Mouse (Mus musculus) heart, embryonic 14.5 days (tissue): ENCODE measurements at regions not wholly inside any gene's neighbourhood (a gene's known extent, or its start where the extent isn't known, plus 50 kb on each side); places are given as distances from the start of the nearest gene placed in this dataset.

Experiments
- ATAC-seq: fragments of 200-750 bp; cut with Nextera tagmentation; 2 replicates; pipeline ENCODE4 v1.8.0; 2017; ENCODE audit warnings: low read depth, moderate TSS enrichment; ENCODE audit not compliant: insufficient number of reproducible peaks, insufficient read depth, low FRiP score
- H3K27ac ChIP-seq, 2 experiments: fragments of 200-500 bp in 1 of 2; fragments of 300-500 bp in 1 of 2; sonication (generic) in 1 of 2; replicated peaks in 1 of 2; 2 replicates each; pipeline ENCODE4 v1.5.1; 2012 to 2014; ENCODE audit warnings: low read depth in 2 of 2, low read length in 2 of 2, control low read depth in 1 of 2, mild to moderate bottlenecking in 1 of 2, mixed read lengths in 1 of 2; ENCODE audit not compliant: control insufficient read depth in 1 of 2, insufficient read depth in 1 of 2
- H3K27me3 ChIP-seq: fragments of 300-500 bp; sonication (generic); 2 replicates; pipeline ENCODE4 v1.6.1; 2014; ENCODE audit warnings: mild to moderate bottlenecking, low read length, control low read depth; ENCODE audit not compliant: control insufficient read depth, insufficient read depth
- H3K36me3 ChIP-seq: fragments of 300-500 bp; sonication (generic); 2 replicates; pipeline ENCODE4 v1.6.1; 2014; ENCODE audit warnings: mild to moderate bottlenecking, control low read depth, low read length, mixed read lengths; ENCODE audit not compliant: control insufficient read depth, insufficient read depth
- H3K4me1 ChIP-seq, 2 experiments: fragments of 200-500 bp in 1 of 2; fragments of 300-500 bp in 1 of 2; sonication (generic) in 1 of 2; 2 replicates each; pipeline ENCODE4 v1.6.1; 2012 to 2014; ENCODE audit warnings: low read length in 2 of 2, control low read depth in 1 of 2, mixed read lengths in 1 of 2; ENCODE audit not compliant: control insufficient read depth in 2 of 2, insufficient read depth in 2 of 2
- H3K4me2 ChIP-seq: fragments of 300-500 bp; sonication (generic); 2 replicates; pipeline ENCODE4 v1.6.1; 2014; ENCODE audit warnings: mild to moderate bottlenecking, low read length
- H3K4me3 ChIP-seq, 2 experiments: fragments of 200-500 bp in 1 of 2; fragments of 300-500 bp in 1 of 2; sonication (generic) in 1 of 2; 2 replicates each; pipeline ENCODE4 v1.5.1; 2012 to 2014; ENCODE audit warnings: low read length in 2 of 2, mild to moderate bottlenecking in 2 of 2, control low read depth in 1 of 2, low read depth in 1 of 2, moderate library complexity in 1 of 2; ENCODE audit not compliant: control insufficient read depth in 1 of 2, insufficient read depth in 1 of 2
- H3K9ac ChIP-seq: fragments of 300-500 bp; sonication (generic); 2 replicates; pipeline ENCODE4 v1.6.1; 2014; ENCODE audit warnings: mild to moderate bottlenecking, low read length
- H3K9me3 ChIP-seq: fragments of 300-500 bp; sonication (generic); 2 replicates; pipeline ENCODE4 v1.6.1; 2016; ENCODE audit warnings: low read length, control low read depth; ENCODE audit not compliant: control insufficient read depth
- WGBS: fragments of 180-500 bp; shearing (Covaris S2); extraction: QIAGEN DNeasy Blood & Tissue Kit; methylation state at CpG from one replicate; pipeline ENCODE4 v1.1.7; 2014; 5-methylcytosine and 5-hydroxymethylcytosine counted together

GRCm38 (mm10) chr6:98640316-98640715 is 297.8 kb upstream of the Gm765 start:
- Histone ChIP-seq H3K27me3 (no peaks in the 10 kb centered on the region), H3K36me3 (no peaks in the 10 kb centered on the region), H3K9ac (no peak overlapping the region), H3K4me2 (no peak overlapping the region), H3K4me3 (no peak overlapping the region), H3K27ac (no peak overlapping the region), H3K4me1 (no peaks in the 10 kb centered on the region), H3K9me3 (no peaks in the 10 kb centered on the region)
- ATAC-seq, result no peak
- WGBS, result 84% methylated on average over 5 of the region's 5 CpGs

- Histone ChIP-seq H3K27me3 (no peaks in the 10 kb centered on the region), H3K27ac (no peak overlapping the region), H3K4me2 (no peak overlapping the region), H3K4me3 (no peak overlapping the region), H3K36me3 (no peaks in the 10 kb centered on the region), H3K4me1 (peaks cover 0 to 3% of the 10 kb centered on the region in 2 experiments; a peak in 2 of 4 replicates), H3K9me3 (no peaks in the 10 kb centered on the region), H3K9ac (no peak overlapping the region)
- 78% methylated on average over 6 of the region's 6 CpGs for WGBS
- no peak for ATAC-seq
Observed at GRCm38 (mm10) chr6:98635816-98636215, 293.3 kb upstream of the Gm765 start.

GRCm38 (mm10) chr6:98632278-98633063 is 289.9 kb upstream of the Gm765 start:
- no peak overlapping the region for H3K27ac ChIP-seq
- H3K4me1 ChIP-seq, result peaks cover 0 to 3% of the 10 kb centered on the region in 2 experiments; a peak in 2 of 4 replicates
- no peak overlapping the region for H3K9ac ChIP-seq
- no peak for ATAC-seq
- H3K36me3 ChIP-seq, result no peaks in the 10 kb centered on the region
- H3K27me3 ChIP-seq, result no peaks in the 10 kb centered on the region
- H3K4me3 ChIP-seq, result no peak overlapping the region; a peak in 1 of 4 replicates
- H3K9me3 ChIP-seq, result no peaks in the 10 kb centered on the region
- H3K4me2 ChIP-seq, result peak overlapping the region; percentile 46
- WGBS, result 35% methylated on average over 18 of the region's 18 CpGs

GRCm38 (mm10) chr6:98631269-98631668 is 288.7 kb upstream of the Gm765 start:
- ATAC-seq, result no peak
- WGBS, result 69% methylated on average over 8 of the region's 8 CpGs
- no peaks in the 10 kb centered on the region for H3K36me3 ChIP-seq
- H3K9ac ChIP-seq, result no peak overlapping the region
- H3K4me1 ChIP-seq, result peaks cover 0 to 3% of the 10 kb centered on the region in 2 experiments; a peak in 2 of 4 replicates
- no peak overlapping the region for H3K4me3 ChIP-seq
- H3K27me3 ChIP-seq, result no peaks in the 10 kb centered on the region
- no peak overlapping the region for H3K4me2 ChIP-seq
- no peak overlapping the region for H3K27ac ChIP-seq
- H3K9me3 ChIP-seq, result no peaks in the 10 kb centered on the region

GRCm38 (mm10) chr6:98629646-98630045 is 287.1 kb upstream of the Gm765 start:
- Histone ChIP-seq H3K27ac (no peak overlapping the region), H3K9ac (no peak overlapping the region), H3K4me3 (no peak overlapping the region), H3K27me3 (no peaks in the 10 kb centered on the region), H3K36me3 (no peaks in the 10 kb centered on the region), H3K9me3 (no peaks in the 10 kb centered on the region), H3K4me2 (no peak overlapping the region), H3K4me1 (peaks cover 0 to 3% of the 10 kb centered on the region in 2 experiments; a peak in 2 of 4 replicates)
- no peak for ATAC-seq
- 62% methylated on average over 4 of the region's 4 CpGs for WGBS

GRCm38 (mm10) chr6:98626435-98626834 is 283.9 kb upstream of the Gm765 start:
- 82% methylated on average over 10 of the region's 10 CpGs for WGBS
- Histone ChIP-seq H3K27me3 (no peaks in the 10 kb centered on the region), H3K4me2 (no peak overlapping the region), H3K27ac (no peak overlapping the region), H3K36me3 (no peaks in the 10 kb centered on the region), H3K4me1 (peaks cover 7% of the 10 kb centered on the region in 2 experiments), H3K4me3 (no peak overlapping the region), H3K9me3 (no peaks in the 10 kb centered on the region), H3K9ac (no peak overlapping the region)
- ATAC-seq, result no peak

GRCm38 (mm10) chr6:98620886-98621285 is 278.3 kb upstream of the Gm765 start:
- Histone ChIP-seq H3K4me1 (peaks cover 7% of the 10 kb centered on the region in 2 experiments), H3K4me3 (no peak overlapping the region), H3K9ac (no peak overlapping the region), H3K36me3 (no peaks in the 10 kb centered on the region), H3K27ac (no peak overlapping the region), H3K4me2 (no peak overlapping the region), H3K9me3 (no peaks in the 10 kb centered on the region), H3K27me3 (no peaks in the 10 kb centered on the region)
- whole genome bisulfite sequencing, result 87% methylated on average over 3 of the region's 3 CpGs
- ATAC-seq, result no peak

- WGBS, result 73% methylated on average over 10 of the region's 10 CpGs
- peaks cover 0 to 2% of the 10 kb centered on the region in 2 experiments; a peak in 1 of 4 replicates for H3K4me1 ChIP-seq
Observed at GRCm38 (mm10) chr6:98613030-98613429, 270.5 kb upstream of the Gm765 start.

More at GRCm38 (mm10) chr6:98613030-98613429, 270.5 kb upstream of the Gm765 start:
- no peak overlapping the region for H3K9ac ChIP-seq
- no peak overlapping the region for H3K27ac ChIP-seq
- H3K4me2 ChIP-seq, result no peak overlapping the region
- no peaks in the 10 kb centered on the region for H3K9me3 ChIP-seq
- ATAC-seq, result no peak
- H3K4me3 ChIP-seq, result no peak overlapping the region
- no peaks in the 10 kb centered on the region for H3K27me3 ChIP-seq
- H3K36me3 ChIP-seq, result no peaks in the 10 kb centered on the region
